Mouse (Mus musculus): ENCODE data around the gene Nudcd3. TPM values are rescaled to one million over a fixed set of nuclear protein-coding genes. Genes with fewer than 3 reads are reported as not detected.

Nudcd3 gene
- 28.9 and 33.5 TPM in 2 replicates for polyA plus RNA-seq (2015; fragmentation: Nextera tagmentation; extraction: Ambion mirVana)

DNA sequence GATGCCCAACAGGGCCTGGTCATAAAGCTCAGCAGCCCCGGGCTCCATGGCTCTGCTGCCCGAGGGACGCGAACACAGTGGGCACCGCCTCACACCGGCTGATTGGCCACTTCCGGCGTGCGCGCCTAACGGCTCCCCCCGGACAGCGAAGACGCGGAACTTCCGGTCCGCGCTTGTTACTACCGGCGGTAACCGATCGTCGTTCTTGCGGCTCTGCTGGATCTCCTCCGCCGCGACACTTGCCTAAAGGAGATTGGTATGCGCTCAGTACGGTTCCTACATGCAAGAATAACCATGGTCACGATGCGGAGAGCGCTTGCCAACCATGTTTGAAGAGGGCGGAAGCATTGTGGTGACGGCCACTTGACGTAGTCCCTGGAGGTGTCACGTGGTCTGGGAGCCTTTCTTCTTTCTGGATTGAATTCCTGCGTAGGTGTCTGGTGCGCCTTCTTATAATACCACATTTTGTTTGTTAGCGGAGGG lies at the start of gene Nudcd3:
Gene Nudcd3, minus strand, starts transcription at position 329 of the 483 bp plus-strand sequence.
- under 1% methylated on average over 39 of the region's 39 CpGs for WGBS
- Histone ChIP-seq H3K36me3 (no peaks in the 10 kb centered on the region), H3K27me3 (no peaks in the 10 kb centered on the region), H3K4me1 (replicated peaks) (peaks cover 18% of the 10 kb centered on the region), H3K9ac (peak within 1 kb of the TSS; percentile 88), H3K27ac (peak within 1 kb of the TSS; percentile 96), H3K9me3 (replicated peaks) (no peaks in the 10 kb centered on the region), H3K4me2 (peak within 1 kb of the TSS; percentile 91), H3K4me3 (peak within 1 kb of the TSS; percentile 90)
- ATAC-seq (replicated peaks; ENCODE audit: insufficient number of reproducible peaks, insufficient read depth, low FRiP score, low read depth) = peak; percentile 90

DNA sequence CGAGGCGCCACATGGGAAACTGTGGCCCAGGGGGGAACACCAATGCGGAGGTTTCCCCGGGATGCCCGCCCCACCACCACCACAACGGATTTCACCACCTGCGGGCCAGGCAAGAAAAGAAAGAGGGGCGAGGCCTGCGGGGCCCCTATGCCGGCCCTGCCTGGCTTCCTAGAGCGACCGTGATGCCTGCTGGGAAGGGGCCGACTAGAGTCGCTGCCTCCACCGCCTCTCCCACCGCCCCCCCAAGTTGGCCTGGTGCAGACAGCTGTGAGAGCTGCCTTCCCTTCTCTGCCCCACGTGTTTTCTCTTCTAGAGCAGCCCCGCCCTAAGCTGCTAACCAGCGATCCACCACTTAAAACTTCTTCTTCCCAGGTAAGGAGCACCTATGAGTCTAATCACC lies 44.5 kb upstream of the Nudcd3 start:
- H3K9ac ChIP-seq = no peak overlapping the region
- WGBS = 41% methylated on average over 19 of the region's 19 CpGs
- H3K36me3 ChIP-seq = no peaks in the 10 kb centered on the region
- no peaks in the 10 kb centered on the region for H3K9me3 ChIP-seq (replicated peaks)
- no peaks in the 10 kb centered on the region for H3K4me1 ChIP-seq (replicated peaks)
- H3K27ac ChIP-seq = no peak overlapping the region
- no peak overlapping the region for H3K4me2 ChIP-seq
- H3K27me3 ChIP-seq = no peaks in the 10 kb centered on the region
- ATAC-seq (replicated peaks; ENCODE audit: insufficient number of reproducible peaks, insufficient read depth, low FRiP score, low read depth) = no peak
- H3K4me3 ChIP-seq = no peak overlapping the region

DNA sequence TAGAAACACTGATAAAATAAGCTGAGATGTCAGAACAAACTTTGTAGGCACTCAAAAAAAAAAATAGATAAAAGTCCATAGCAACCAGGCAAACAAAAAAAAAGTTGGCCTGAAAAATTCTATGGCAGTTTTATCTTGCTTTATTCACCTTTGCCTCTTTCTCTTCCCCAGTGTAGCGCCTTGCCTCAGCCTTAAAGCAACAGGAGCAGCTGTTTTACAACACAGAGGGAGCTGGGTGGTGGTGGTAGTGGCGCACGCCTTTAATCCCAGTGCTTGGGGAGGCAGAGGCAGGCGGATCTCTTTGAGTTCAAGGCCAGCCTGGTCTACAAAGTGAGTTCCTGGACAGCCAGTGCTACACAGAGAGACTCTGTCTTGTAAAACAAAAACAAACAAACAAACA lies 32.8 kb upstream of the Nudcd3 start:
- H3K27ac ChIP-seq = no peak overlapping the region
- H3K4me3 ChIP-seq = no peak overlapping the region
- H3K9me3 ChIP-seq (replicated peaks) = 0 out of 2 replicates have a peak, but pooled peaks cover 3% of the 10 kb centered on the region
- H3K27me3 ChIP-seq = no peaks in the 10 kb centered on the region
- ATAC-seq (replicated peaks; ENCODE audit: insufficient number of reproducible peaks, insufficient read depth, low FRiP score, low read depth) = no peak
- WGBS = 82% methylated on average over 4 of the region's 4 CpGs
- H3K4me1 ChIP-seq (replicated peaks) = no peaks in the 10 kb centered on the region
- no peak overlapping the region for H3K4me2 ChIP-seq
- H3K36me3 ChIP-seq = no peaks in the 10 kb centered on the region
- no peak overlapping the region for H3K9ac ChIP-seq

DNA sequence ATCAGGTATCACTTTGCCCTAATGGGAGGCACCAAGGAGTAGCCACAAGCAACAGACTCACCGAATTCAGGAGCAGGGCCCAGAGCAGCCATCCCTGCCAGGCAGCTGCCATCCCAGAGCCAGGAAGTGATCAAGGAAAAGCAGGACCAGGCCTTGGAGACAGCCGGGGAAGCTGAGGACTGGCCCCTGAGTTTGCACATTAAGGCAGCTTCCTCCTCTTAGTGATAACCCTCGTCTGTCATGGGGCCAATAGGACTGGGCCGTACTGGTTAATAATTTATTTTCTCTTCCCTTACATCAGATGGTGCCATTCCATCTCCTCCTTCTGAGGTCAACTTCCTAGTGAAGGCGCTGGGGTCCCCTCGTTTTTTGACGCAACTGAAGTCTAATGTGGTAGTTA lies 29.8 kb upstream of the Nudcd3 start, which contains the start of gene Npc1l1:
Gene Npc1l1, minus strand, starts transcription at position 132 of the 400 bp plus-strand sequence.
- H3K36me3 ChIP-seq = no peaks in the 10 kb centered on the region
- peaks cover 7% of the 10 kb centered on the region; the same call in 1 of the 2 replicates for H3K27me3 ChIP-seq
- 71% methylated on average over 7 of the region's 7 CpGs for WGBS
- H3K4me1 ChIP-seq (replicated peaks) = no peaks in the 10 kb centered on the region
- H3K27ac ChIP-seq = no peak within 1 kb of the TSS
- H3K9ac ChIP-seq = no peak within 1 kb of the TSS
- H3K4me3 ChIP-seq = no peak within 1 kb of the TSS
- no peak for ATAC-seq (replicated peaks; ENCODE audit: insufficient number of reproducible peaks, insufficient read depth, low FRiP score, low read depth)
- no peak within 1 kb of the TSS for H3K4me2 ChIP-seq
- H3K9me3 ChIP-seq (replicated peaks) = 0 out of 2 replicates have a peak, but pooled peaks cover under 1% of the 10 kb centered on the region

DNA sequence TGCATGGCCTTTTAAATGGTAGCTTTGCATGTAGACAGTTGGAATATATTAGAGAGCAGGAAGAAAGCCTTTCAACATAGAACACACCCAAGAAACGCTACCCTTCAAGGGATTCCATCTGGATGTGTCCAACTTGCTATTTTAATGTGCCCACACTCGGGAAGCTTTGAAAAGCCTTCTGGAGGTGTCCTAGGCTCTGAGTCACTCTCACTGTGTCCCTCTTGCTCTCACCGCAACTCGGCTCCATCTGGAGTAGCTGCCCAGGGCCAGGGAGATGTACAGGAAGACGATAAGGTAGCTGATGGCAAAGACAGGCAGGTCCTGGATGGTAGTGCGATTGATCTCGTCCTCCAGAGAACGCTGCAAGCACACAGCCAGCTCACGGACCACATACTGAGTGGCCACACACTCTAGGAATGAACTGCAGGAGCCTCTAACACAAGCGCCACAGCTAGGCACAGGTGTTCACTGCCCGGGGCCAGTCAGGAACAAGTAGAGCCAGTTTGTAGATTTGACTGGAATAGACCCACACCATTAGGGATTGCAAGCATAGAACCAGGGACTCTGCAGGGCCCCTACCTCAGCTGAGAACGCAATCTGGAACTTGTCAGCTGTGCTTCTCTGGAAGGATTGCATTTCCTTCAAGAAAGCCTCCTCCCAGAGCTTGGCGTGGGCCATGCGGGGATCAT lies 24.5 kb upstream of the Nudcd3 start:
- no peak overlapping the region for H3K27ac ChIP-seq
- H3K36me3 ChIP-seq = no peaks in the 10 kb centered on the region
- peaks cover 10% of the 10 kb centered on the region; the same call in 1 of the 2 replicates for H3K27me3 ChIP-seq
- no peak overlapping the region for H3K4me2 ChIP-seq
- H3K4me3 ChIP-seq = no peak overlapping the region
- ATAC-seq (replicated peaks; ENCODE audit: insufficient number of reproducible peaks, insufficient read depth, low FRiP score, low read depth) = no peak
- no peaks in the 10 kb centered on the region for H3K9me3 ChIP-seq (replicated peaks)
- H3K9ac ChIP-seq = no peak overlapping the region
- H3K4me1 ChIP-seq (replicated peaks) = no peaks in the 10 kb centered on the region
- WGBS = 67% methylated on average over 14 of the region's 14 CpGs

DNA sequence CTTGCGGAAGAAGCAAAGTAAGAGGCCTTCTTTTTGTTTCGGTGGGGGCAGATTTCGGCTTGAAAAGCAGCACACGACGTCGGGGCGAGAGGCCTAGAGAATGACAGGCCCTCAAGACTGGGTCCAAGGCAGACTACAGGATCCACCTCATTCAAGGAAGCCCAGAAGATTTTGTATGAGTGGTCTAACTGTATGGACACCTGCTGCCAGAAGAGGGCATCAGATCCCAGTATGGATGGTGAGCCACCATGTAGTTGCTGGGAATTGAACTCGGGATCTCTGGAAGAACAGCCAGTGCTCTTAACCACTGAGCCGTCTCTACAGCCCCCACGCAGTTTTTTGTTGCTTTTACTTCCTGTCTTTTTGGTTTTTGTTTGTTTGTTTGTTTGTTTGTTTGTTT lies 22.0 kb upstream of the Nudcd3 start:
- Histone ChIP-seq H3K4me2 (no peak overlapping the region), H3K9me3 (replicated peaks) (no peaks in the 10 kb centered on the region), H3K4me1 (replicated peaks) (no peaks in the 10 kb centered on the region), H3K27me3 (peaks cover 10% of the 10 kb centered on the region; the same call in 1 of the 2 replicates), H3K27ac (no peak overlapping the region), H3K36me3 (no peaks in the 10 kb centered on the region), H3K4me3 (no peak overlapping the region), H3K9ac (no peak overlapping the region)
- no peak for ATAC-seq (replicated peaks; ENCODE audit: insufficient number of reproducible peaks, insufficient read depth, low FRiP score, low read depth)
- WGBS = 93% methylated on average over 10 of the region's 10 CpGs

DNA sequence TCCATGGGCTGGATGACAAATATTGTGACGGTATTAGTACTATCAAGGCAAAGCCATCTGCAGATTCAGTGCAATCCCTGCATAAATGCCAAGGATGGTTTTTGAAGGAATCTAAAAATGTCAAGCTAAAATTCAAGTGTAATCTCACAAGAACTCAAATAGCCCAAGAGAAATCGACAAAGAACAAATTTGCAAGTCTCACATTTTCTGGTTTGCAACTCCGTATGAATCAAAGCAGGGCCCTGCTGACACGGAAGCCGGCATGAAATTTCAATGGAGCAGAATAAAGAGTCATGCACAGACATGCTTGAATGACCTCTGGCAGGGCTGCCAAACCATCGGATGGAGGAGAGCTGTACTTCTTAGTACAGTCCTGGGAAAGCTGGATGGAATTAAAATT lies 19.8 kb upstream of the Nudcd3 start:
- H3K27ac ChIP-seq = no peak overlapping the region
- H3K4me1 ChIP-seq (replicated peaks) = no peaks in the 10 kb centered on the region
- no peak for ATAC-seq (replicated peaks; ENCODE audit: insufficient number of reproducible peaks, insufficient read depth, low FRiP score, low read depth)
- peaks cover 3% of the 10 kb centered on the region; the same call in 1 of the 2 replicates for H3K27me3 ChIP-seq
- H3K36me3 ChIP-seq = no peaks in the 10 kb centered on the region
- H3K4me3 ChIP-seq = no peak overlapping the region
- 82% methylated on average over 6 of the region's 6 CpGs for WGBS
- no peaks in the 10 kb centered on the region for H3K9me3 ChIP-seq (replicated peaks)
- H3K9ac ChIP-seq = no peak overlapping the region
- no peak overlapping the region for H3K4me2 ChIP-seq

DNA sequence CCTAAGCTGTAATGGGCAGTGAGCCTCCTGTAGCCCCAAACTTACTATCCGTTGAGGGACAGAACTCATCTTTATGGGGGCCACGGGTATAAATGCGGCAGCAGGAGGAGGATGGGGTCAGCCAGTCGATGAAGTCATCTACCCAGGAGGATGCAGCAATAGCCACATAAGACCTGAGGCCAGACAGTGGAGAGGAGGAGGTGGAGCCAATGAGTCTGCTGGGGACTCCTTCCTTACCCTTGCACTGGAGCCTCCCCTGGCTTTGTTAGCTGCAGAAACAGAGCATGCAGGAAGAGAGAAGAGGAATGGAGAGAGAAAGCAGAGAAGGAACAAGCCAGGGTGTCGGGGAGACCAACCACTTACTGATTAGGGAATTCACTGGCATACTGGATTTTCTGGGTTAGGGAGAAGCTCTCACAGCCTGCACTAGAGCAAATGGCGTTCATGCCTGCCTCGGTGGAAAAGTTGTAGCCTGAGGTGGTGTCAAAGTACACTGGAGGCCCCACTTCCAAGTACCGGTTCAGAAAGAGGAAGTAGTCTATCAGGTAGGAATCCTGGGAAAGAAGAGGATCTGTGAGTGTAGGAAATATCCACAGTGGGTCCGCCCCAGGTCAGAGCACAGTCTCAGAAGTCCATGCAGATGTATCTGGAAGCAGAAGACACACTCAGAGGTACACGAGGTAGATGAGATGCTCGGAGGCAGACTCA lies 18.1 kb upstream of the Nudcd3 start:
- ATAC-seq (replicated peaks; ENCODE audit: insufficient number of reproducible peaks, insufficient read depth, low FRiP score, low read depth) = no peak
- 73% methylated on average over 11 of the region's 11 CpGs for WGBS
- H3K4me3 ChIP-seq = no peak overlapping the region

DNA sequence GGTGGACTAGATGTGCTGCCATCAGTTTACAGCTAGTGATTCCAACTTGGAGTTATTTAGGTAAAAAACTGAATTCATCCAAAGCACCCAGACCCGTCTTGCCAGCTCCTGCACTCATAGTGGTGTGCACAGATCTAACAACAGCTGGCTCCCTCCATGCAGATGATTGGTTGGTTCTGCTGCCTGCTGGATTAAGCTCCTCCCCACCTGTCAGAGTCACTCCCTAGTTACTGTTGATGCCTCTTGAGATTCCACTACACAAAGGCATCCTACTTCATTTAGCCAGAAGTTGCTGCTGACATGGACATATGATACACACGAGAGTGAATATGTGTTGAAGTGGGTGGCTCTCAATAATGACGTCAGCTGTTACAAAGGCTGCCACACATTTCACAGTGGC lies 16.6 kb upstream of the Nudcd3 start:
- H3K9me3 ChIP-seq (replicated peaks) = no peaks in the 10 kb centered on the region
- H3K27me3 ChIP-seq = no peaks in the 10 kb centered on the region; the same call in 1 of the 2 replicates
- 30% methylated on average over 3 of the region's 3 CpGs for WGBS
- no peaks in the 10 kb centered on the region for H3K4me1 ChIP-seq (replicated peaks)
- no peak overlapping the region for H3K9ac ChIP-seq
- no peak overlapping the region for H3K27ac ChIP-seq
- no peak for ATAC-seq (replicated peaks; ENCODE audit: insufficient number of reproducible peaks, insufficient read depth, low FRiP score, low read depth)
- H3K36me3 ChIP-seq = no peaks in the 10 kb centered on the region
- H3K4me2 ChIP-seq = no peak overlapping the region
- no peak overlapping the region for H3K4me3 ChIP-seq

More for the DNA sequence above, 18.1 kb upstream of the Nudcd3 start:
- Histone ChIP-seq H3K27ac (no peak overlapping the region), H3K36me3 (no peaks in the 10 kb centered on the region), H3K4me2 (no peak overlapping the region), H3K9ac (no peak overlapping the region), H3K4me1 (replicated peaks) (no peaks in the 10 kb centered on the region), H3K27me3 (no peaks in the 10 kb centered on the region; the same call in 1 of the 2 replicates), H3K9me3 (replicated peaks) (no peaks in the 10 kb centered on the region)

DNA sequence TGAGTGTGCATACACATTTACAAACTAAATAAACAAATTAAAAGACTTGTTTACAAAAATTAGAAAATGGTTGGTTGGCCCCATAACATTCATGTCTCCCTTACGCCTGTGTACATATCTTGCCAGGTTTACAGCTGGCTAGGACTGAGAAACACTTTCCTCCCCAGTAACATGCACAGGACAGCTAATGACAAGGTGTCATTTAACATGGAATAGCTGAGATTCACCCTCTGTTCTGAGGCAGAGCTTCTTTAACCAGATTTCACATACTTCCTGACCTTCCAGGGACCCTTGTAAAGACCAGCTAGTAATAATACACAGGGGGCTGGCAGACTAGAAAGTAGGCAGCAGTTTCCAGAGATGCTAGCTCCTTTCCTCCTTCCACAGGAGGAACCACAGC lies 7.9 kb upstream of the Nudcd3 start:
- Histone ChIP-seq H3K4me1 (replicated peaks) (no peaks in the 10 kb centered on the region), H3K27me3 (no peaks in the 10 kb centered on the region), H3K27ac (no peak overlapping the region), H3K9me3 (replicated peaks) (no peaks in the 10 kb centered on the region), H3K36me3 (no peaks in the 10 kb centered on the region), H3K4me2 (no peak overlapping the region), H3K9ac (no peak overlapping the region), H3K4me3 (no peak overlapping the region)
- 80% methylated on average over 1 of the region's 1 CpGs for WGBS
- no peak for ATAC-seq (replicated peaks; ENCODE audit: insufficient number of reproducible peaks, insufficient read depth, low FRiP score, low read depth)

DNA sequence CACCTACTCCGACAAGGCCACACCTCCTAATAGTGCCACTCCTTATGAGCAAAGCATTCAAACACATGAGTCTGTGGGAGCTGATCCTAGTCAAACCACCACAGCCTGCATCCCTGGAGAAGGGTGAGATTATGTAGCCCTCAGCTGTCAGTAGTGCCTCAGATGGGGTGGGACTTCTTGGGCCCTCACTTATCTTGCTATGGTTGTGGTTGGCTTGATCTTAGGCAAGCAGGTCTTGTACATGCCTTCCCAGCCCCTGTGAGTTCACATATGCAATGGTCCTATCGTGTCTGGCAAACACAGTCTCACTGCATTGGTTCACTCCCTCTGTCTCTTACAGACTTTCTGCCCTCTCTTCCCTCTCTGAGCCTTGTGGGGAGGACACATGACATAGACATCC lies 6.9 kb upstream of the Nudcd3 start:
- no peak overlapping the region for H3K27ac ChIP-seq
- ATAC-seq (replicated peaks; ENCODE audit: insufficient number of reproducible peaks, insufficient read depth, low FRiP score, low read depth) = no peak
- no peaks in the 10 kb centered on the region for H3K4me1 ChIP-seq (replicated peaks)
- H3K36me3 ChIP-seq = no peaks in the 10 kb centered on the region
- H3K9me3 ChIP-seq (replicated peaks) = no peaks in the 10 kb centered on the region
- no peaks in the 10 kb centered on the region for H3K27me3 ChIP-seq
- 76% methylated on average over 2 of the region's 2 CpGs for WGBS
- no peak overlapping the region for H3K4me2 ChIP-seq
- no peak overlapping the region for H3K9ac ChIP-seq
- no peak overlapping the region for H3K4me3 ChIP-seq
